Mouse (Mus musculus) E14TG2a.4 (cell line): ENCODE data around the gene Pou5f1.

Source experiments
- H3K27me3 ChIP-seq: 2 replicates; pipeline ENCODE4 v1.6.1; 2014; ENCODE audit warnings: low read length, control low read depth; ENCODE audit not compliant: insufficient read depth
- H3K36me3 ChIP-seq: 2 replicates; pipeline ENCODE4 v1.6.1; 2014; ENCODE audit warnings: low read length, control low read depth; ENCODE audit not compliant: insufficient read depth
- H3K4me1 ChIP-seq: replicated peaks from 2 replicates; pipeline ENCODE4 v1.6.1; 2014; ENCODE audit warnings: low read depth, low read length, control low read depth
- H3K4me3 ChIP-seq: replicated peaks from 2 replicates; pipeline ENCODE4 v1.5.1; 2014; ENCODE audit warnings: mild to moderate bottlenecking, low read length
- H3K9me3 ChIP-seq: 2 replicates; pipeline ENCODE4 v1.6.1; 2014; ENCODE audit warnings: low read length, control low read depth
- CTCF ChIP-seq: conservative IDR thresholded peaks from 2 replicates; pipeline ENCODE4 v1.5.1; 2014; ENCODE audit warnings: low read length
- NANOG ChIP-seq: IDR thresholded peaks from 2 replicates; pipeline ENCODE4 v1.6.1; 2014; ENCODE audit warnings: borderline replicate concordance, low read length, mixed read lengths
- POU5F1 ChIP-seq: IDR thresholded peaks from 2 replicates; pipeline ENCODE4 v1.6.1; 2014; ENCODE audit warnings: low read length, borderline replicate concordance

The Pou5f1 gene

DNA sequence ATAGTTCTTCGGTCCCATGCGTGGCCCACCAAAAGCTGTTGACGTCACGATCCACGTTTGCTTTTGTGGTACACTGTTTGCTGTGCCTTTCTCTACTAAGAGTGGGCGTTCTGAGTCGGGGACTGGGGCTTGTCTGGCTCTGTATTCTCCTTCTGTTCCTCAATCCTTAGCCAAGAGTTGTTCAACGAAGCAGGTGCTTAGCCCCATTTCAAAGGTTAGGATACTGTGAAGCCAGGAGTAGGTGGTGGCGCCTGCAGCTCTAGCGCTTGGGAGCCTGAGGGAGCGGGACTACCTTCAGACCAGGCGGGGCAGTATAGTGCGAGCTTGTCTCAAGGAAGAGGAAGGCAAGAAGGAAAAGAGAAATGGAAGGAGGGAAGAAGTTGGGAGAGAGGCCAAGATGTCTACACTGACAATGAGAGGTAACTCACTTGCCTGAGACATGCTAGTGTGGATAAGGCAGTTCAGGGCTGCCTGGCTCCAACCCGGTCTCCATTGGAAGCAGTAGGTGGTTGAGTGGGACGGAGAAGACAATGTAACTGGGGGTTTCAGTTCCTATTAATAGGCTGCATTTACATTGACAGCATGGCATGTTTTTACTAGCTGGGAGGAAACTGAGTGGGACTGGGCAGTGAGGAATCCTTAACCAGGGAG, 37.1 kb downstream of the Pou5f1 start:
- Histone ChIP-seq H3K4me3 (peak overlapping the region; percentile 49), H3K4me1 (peaks cover 70% of the 10 kb centered on the region), H3K36me3 (no peaks in the 10 kb centered on the region), H3K27me3 (no peaks in the 10 kb centered on the region), H3K9me3 (no peaks in the 10 kb centered on the region)
- TF ChIP-seq NANOG (no peak), CTCF (peak; percentile 25; the same call in 1 of the 2 replicates)

- TF ChIP-seq NANOG (no peak), POU5F1 (peak; percentile 66; the same call in 1 of the 2 replicates)
- no peaks in the 10 kb centered on the region for H3K36me3 ChIP-seq
Observed at GRCm38 (mm10) chr17:35543412-35543861, 37.6 kb downstream of the Pou5f1 start.

DNA sequence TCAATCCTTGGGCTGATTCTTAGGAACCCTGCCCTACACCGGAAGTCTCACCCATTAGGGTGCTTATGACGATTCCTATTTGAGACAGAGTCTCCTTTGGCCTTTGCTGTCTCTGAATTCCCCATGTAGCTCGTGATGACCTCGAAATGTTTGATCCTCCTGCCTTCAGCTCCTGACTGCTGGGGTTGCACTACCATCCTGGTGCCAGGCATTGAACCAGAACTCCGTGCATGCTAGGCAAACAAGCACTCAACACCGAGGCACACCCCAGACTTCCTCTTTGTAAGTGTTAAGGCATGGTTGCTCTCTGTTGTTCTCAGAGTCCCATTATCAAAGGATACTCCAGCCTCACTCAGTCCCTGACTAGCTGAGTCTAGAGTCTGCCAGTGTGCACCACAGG, 38.2 kb downstream of the Pou5f1 start:
- H3K36me3 ChIP-seq, result no peaks in the 10 kb centered on the region
- no peaks in the 10 kb centered on the region for H3K27me3 ChIP-seq
- no peak for TF ChIP-seq POU5F1
- TF ChIP-seq CTCF, result no peak
- TF ChIP-seq NANOG, result no peak

More at GRCm38 (mm10) chr17:35543412-35543861, 37.6 kb downstream of the Pou5f1 start:
- Histone ChIP-seq H3K27me3 (no peaks in the 10 kb centered on the region), H3K9me3 (no peaks in the 10 kb centered on the region), H3K4me3 (peak overlapping the region; percentile 49), H3K4me1 (peaks cover 71% of the 10 kb centered on the region)

GRCm38 (mm10) chr17:35544680-35545079, 38.9 kb downstream of the Pou5f1 start:
- no peaks in the 10 kb centered on the region for H3K9me3 ChIP-seq
- TF ChIP-seq NANOG (no peak), CTCF (peak; percentile 94), POU5F1 (no peak)
- no peak overlapping the region for H3K4me3 ChIP-seq
- no peaks in the 10 kb centered on the region for H3K36me3 ChIP-seq
- H3K4me1 ChIP-seq, result peaks cover 71% of the 10 kb centered on the region
- no peaks in the 10 kb centered on the region for H3K27me3 ChIP-seq

More for the DNA sequence above, 38.2 kb downstream of the Pou5f1 start:
- peaks cover 72% of the 10 kb centered on the region for H3K4me1 ChIP-seq
- H3K9me3 ChIP-seq, result no peaks in the 10 kb centered on the region
- H3K4me3 ChIP-seq, result peak overlapping the region; percentile 49

- TF ChIP-seq NANOG (no peak), CTCF (peak; percentile 54)
- Histone ChIP-seq H3K9me3 (no peaks in the 10 kb centered on the region), H3K4me3 (peak overlapping the region; percentile 53), H3K27me3 (no peaks in the 10 kb centered on the region), H3K4me1 (peaks cover 90% of the 10 kb centered on the region), H3K36me3 (no peaks in the 10 kb centered on the region)
Observed at GRCm38 (mm10) chr17:35547465-35547864, 41.6 kb downstream of the Pou5f1 start.

DNA sequence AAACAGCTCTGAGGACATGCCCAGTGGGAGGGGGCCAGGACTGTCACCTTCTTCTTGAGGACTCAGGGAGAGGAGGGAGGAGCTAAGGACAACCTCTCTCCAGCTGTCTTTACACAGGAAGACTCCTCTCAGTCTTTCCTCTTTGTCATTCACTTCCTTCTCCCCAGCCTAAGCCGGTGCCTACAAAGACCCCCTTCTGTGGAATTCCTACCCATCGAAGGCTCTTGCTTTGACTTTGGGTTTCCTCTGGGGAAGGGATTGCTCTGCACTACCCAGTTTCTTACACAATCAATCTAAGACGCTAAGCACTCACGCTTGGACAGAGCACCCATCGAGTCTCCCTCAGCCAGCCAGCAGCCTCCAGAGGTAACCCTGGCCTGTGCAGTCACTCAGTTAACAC, 42.8 kb downstream of the Pou5f1 start:
- Histone ChIP-seq H3K36me3 (peaks cover 7% of the 10 kb centered on the region; the same call in 1 of the 2 replicates), H3K9me3 (no peaks in the 10 kb centered on the region), H3K4me3 (peak overlapping the region; percentile 41; the same call in 1 of the 2 replicates), H3K4me1 (peaks cover 79% of the 10 kb centered on the region), H3K27me3 (no peaks in the 10 kb centered on the region)
- no peak for TF ChIP-seq NANOG
- no peak for TF ChIP-seq CTCF
- TF ChIP-seq POU5F1, result no peak

- TF ChIP-seq CTCF, result no peak
- no peak for TF ChIP-seq NANOG
- TF ChIP-seq POU5F1, result no peak
- Histone ChIP-seq H3K36me3 (peaks cover 7% of the 10 kb centered on the region; the same call in 1 of the 2 replicates), H3K4me3 (peak overlapping the region; percentile 57), H3K9me3 (no peaks in the 10 kb centered on the region), H3K4me1 (peaks cover 78% of the 10 kb centered on the region), H3K27me3 (no peaks in the 10 kb centered on the region)
Observed at GRCm38 (mm10) chr17:35549437-35550142, 43.8 kb downstream of the Pou5f1 start.

GRCm38 (mm10) chr17:35550143-35550494, 44.3 kb downstream of the Pou5f1 start:
- Histone ChIP-seq H3K27me3 (no peaks in the 10 kb centered on the region), H3K36me3 (peaks cover 7% of the 10 kb centered on the region; the same call in 1 of the 2 replicates), H3K4me3 (peak overlapping the region; percentile 57), H3K9me3 (no peaks in the 10 kb centered on the region), H3K4me1 (peaks cover 75% of the 10 kb centered on the region)
- no peak for TF ChIP-seq POU5F1
- 0 out of 2 replicates have a peak, but pooled peaks have one; percentile 26 for TF ChIP-seq CTCF
- no peak for TF ChIP-seq NANOG
